Mouse (Mus musculus): ENCODE results near the gene Ifna15.

- TF ChIP-seq CTCF (conservative IDR thresholded peaks at IDR 0.05; ENCODE audit: low read length) (no peak), NANOG (IDR thresholded peaks at IDR 0.05; ENCODE audit: borderline replicate concordance, low read length) (no peak), POU5F1 (IDR thresholded peaks at IDR 0.05; ENCODE audit: borderline replicate concordance, low read length) (no peak)
Measured at GRCm38 (mm10) chr4:88592285-88592684, 34.2 kb upstream of the Ifna15 start, which contains the start of gene Ifna9.
